Mouse (Mus musculus) leukemia stem cell, adult 10-12 weeks (primary cell): Measurements from ENCODE around the gene Bbs2. TPM values are rescaled to one million over a fixed set of nuclear protein-coding genes. Genes with fewer than 3 reads are reported as not detected.

Experiments
- polyA plus RNA-seq: library from polyadenylated mRNA; stranded (reverse); fragments of >175 nt; gene quantifications from 2 replicates; pipeline ENCODE4 v1.2.3, GENCODE M21; 2012; ENCODE audit warnings: low replicate concordance

Bbs2 gene
- polyA plus RNA-seq, result 1.3 and 3.2 TPM in 2 replicates

GRCm38 (mm10) chr8:94098081-94098974, at the start of gene Bbs2:
TSS of gene Bbs2 (minus strand) at chr8:94098928.

GRCm38 (mm10) chr8:94136933-94137332, 38.2 kb upstream of the Bbs2 start, which contains the start of gene Mt4:
TSS of gene Mt4 (plus strand) at chr8:94137197.

GRCm38 (mm10) chr8:94036944-94037524, 61.7 kb downstream of the Bbs2 start, which contains the start of the genes Nudt21 and Ogfod1:
TSS of gene Nudt21 (minus strand) at chr8:94037031.
TSS of gene Ogfod1 (plus strand) at chr8:94037198.

Other genes starting within 250 kb of the Bbs2 start
- gene Amfr, start 86.1 kb downstream of the Bbs2 start, polyA plus RNA-seq, result 57.3 and 109 TPM in 2 replicates
- 622 and 727 TPM in 2 replicates for gene Nudt21, start 61.9 kb downstream of the Bbs2 start, polyA plus RNA-seq
- 1.5 and 3.1 TPM in 2 replicates for gene Ogfod1, start 61.7 kb downstream of the Bbs2 start, polyA plus RNA-seq
- gene Mt4, start 38.3 kb upstream of the Bbs2 start, polyA plus RNA-seq, result not detected in 2 replicates
- not detected in 2 replicates for gene Mt3, start 53.7 kb upstream of the Bbs2 start, polyA plus RNA-seq
- gene Mt2, start 73.7 kb upstream of the Bbs2 start, polyA plus RNA-seq, result 287 and 345 TPM in 2 replicates
- 66.7 and 296 TPM in 2 replicates for gene Mt1, start 80.2 kb upstream of the Bbs2 start, polyA plus RNA-seq
- 2.9 and 5.0 TPM in 2 replicates for gene Nup93, start 115.6 kb upstream of the Bbs2 start, polyA plus RNA-seq
- gene Slc12a3, start 230.3 kb upstream of the Bbs2 start, polyA plus RNA-seq, result 0.14 and 0.17 TPM in 2 replicates